Mouse (Mus musculus) thymus, adult 2 months (tissue): ENCODE results near the gene Ankrd31.

Source experiments
- CTCF ChIP-seq: fragments of 200-500 bp; IDR thresholded peaks from 2 replicates; pipeline ENCODE4 v1.5.1; 2012; ENCODE audit warnings: mild to moderate bottlenecking, control low read depth, low read length, moderate library complexity, borderline replicate concordance; ENCODE audit not compliant: control insufficient read depth, poor library complexity, insufficient read depth; ENCODE audit errors: extremely low read depth
- POLR2A ChIP-seq: fragments of 200-500 bp; IDR thresholded peaks from 2 replicates; pipeline ENCODE4 v1.6.1; 2012; ENCODE audit warnings: mild to moderate bottlenecking, low read length, control low read depth, moderate library complexity; ENCODE audit not compliant: control insufficient read depth, poor library complexity, insufficient read depth; ENCODE audit errors: extremely low read depth

- no peak for TF ChIP-seq CTCF
- TF ChIP-seq POLR2A, result no peak
Observed at GRCm38 (mm10) chr13:96924985-96925745, 177.1 kb downstream of the Ankrd31 start.
